8 mouse cellular contexts compared by ENCODE assay signal in the genomic region with DNA sequence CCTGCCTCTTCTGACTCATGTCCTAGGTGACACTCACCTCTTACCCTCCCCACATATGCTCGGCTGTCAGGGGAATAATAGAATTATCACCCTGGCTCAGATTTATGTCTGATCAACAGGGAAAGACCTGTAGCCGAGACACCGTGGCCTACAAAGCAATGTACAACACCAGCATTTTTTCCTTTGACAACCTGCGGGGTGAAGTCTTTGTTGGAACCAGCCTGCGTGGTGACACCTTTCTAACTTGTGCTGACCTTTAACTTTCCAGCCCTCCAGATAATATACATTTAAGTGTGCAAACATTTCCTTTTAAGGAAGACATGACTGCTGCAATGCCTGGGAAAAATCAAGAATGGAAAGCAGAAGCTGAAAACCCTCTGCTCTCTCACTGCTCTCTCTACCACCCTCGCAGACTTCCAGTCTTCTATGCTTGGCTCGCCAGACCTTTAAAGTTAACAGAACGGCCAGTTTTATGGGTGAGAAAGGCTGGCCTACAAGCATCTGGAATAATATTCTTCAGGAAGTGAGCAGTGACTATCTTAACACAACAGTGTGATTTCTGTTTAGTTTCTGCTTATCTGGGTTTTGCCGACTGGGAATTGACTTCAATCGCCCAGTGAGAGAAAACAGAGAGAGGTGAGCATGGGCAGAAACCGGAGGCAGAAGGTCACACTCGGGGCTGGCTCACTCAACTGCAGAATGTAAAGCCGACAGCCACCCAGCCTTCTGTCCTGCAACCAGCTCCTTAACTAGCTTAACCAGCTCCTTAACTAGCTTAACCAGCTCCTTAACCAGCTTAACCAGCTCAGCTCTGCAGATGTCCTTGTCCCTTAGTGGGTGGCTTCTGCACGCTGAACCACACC. TPM values are rescaled to one million over a fixed set of nuclear protein-coding genes. Genes with fewer than 3 reads are reported as not detected.
A peak's percentile ranks its signal among the peaks of the same experiment; 100 is the strongest.
DNase-seq lines count a peak whose midpoint lies in the region; ATAC-seq lines count a peak whose summit lies in the region.

No protein-coding gene starts in this region.

- no peaks in the 10 kb centered on the region for H3K4me1 ChIP-seq in forebrain, embryonic 11.5 days (replicated peaks; ENCODE audit: control insufficient read depth, insufficient read depth, low read length)
- peaks cover 8% of the 10 kb centered on the region; the same call in 1 of the 2 replicates for H3K4me1 ChIP-seq in forebrain, embryonic 13.5 days
- H3K4me1 ChIP-seq in midbrain, embryonic 10.5 days: peaks cover 48% of the 10 kb centered on the region
- peaks cover 9% of the 10 kb centered on the region for H3K4me1 ChIP-seq in midbrain, embryonic 11.5 days (ENCODE audit: control insufficient read depth, insufficient read depth, low read length)
- peaks cover 33% of the 10 kb centered on the region for H3K4me1 ChIP-seq in limb, embryonic 12.5 days (replicated peaks)

- ATAC-seq in forebrain, embryonic 11.5 days (replicated peaks; ENCODE audit: low FRiP score): no peak
- no peak for ATAC-seq in forebrain, embryonic 13.5 days
- ATAC-seq in midbrain, embryonic 11.5 days (ENCODE audit: low FRiP score): no peak
- ATAC-seq in limb, embryonic 12.5 days (ENCODE audit: insufficient number of reproducible peaks, insufficient read depth, low FRiP score, low TSS enrichment, low read depth): no peak; the same call in 1 of the 2 replicates

- H3K9me3 ChIP-seq in forebrain, embryonic 11.5 days (ENCODE audit: control insufficient read depth, low read length): no peaks in the 10 kb centered on the region
- no peaks in the 10 kb centered on the region for H3K9me3 ChIP-seq in forebrain, embryonic 13.5 days (replicated peaks)
- H3K9me3 ChIP-seq in midbrain, embryonic 10.5 days (replicated peaks): no peaks in the 10 kb centered on the region
- no peaks in the 10 kb centered on the region for H3K9me3 ChIP-seq in midbrain, embryonic 11.5 days (ENCODE audit: control insufficient read depth, low read length)
- no peaks in the 10 kb centered on the region for H3K9me3 ChIP-seq in limb, embryonic 12.5 days

- WGBS in forebrain, embryonic 11.5 days: 71% methylated on average over 14 of the region's 14 CpGs
- 87% methylated on average over 14 of the region's 14 CpGs for WGBS in forebrain, embryonic 13.5 days
- WGBS in midbrain, embryonic 10.5 days: 75% methylated on average over 14 of the region's 14 CpGs
- 76% methylated on average over 14 of the region's 14 CpGs for WGBS in midbrain, embryonic 11.5 days
- WGBS in limb, embryonic 12.5 days: 25% methylated on average over 14 of the region's 14 CpGs

- no peak for DNase-seq in forebrain, embryonic 11.5 days (ENCODE audit: low spot score)
- no peak for DNase-seq in midbrain, embryonic 10.5 days (ENCODE audit: low spot score)
- no peak for DNase-seq in midbrain, embryonic 11.5 days (ENCODE audit: low spot score, missing footprints)
- peak; percentile 58 for DNase-seq in yolk sac, embryonic 10.5 days (ENCODE audit: low spot score)
- DNase-seq in frontal cortex, postnatal 36 days (ENCODE audit: low spot score in 2 of 2): no peak
- no peak for DNase-seq in right cerebral cortex, postnatal 10 days (ENCODE audit: low spot score in 2 of 2)

- no peaks in the 10 kb centered on the region for H3K36me3 ChIP-seq in forebrain, embryonic 11.5 days (ENCODE audit: control insufficient read depth, insufficient read depth, low read length)
- peaks cover 26% of the 10 kb centered on the region for H3K36me3 ChIP-seq in forebrain, embryonic 13.5 days (ENCODE audit: poor library complexity, severe bottlenecking)
- H3K36me3 ChIP-seq in midbrain, embryonic 10.5 days: no peaks in the 10 kb centered on the region
- H3K36me3 ChIP-seq in midbrain, embryonic 11.5 days (ENCODE audit: control insufficient read depth, insufficient read depth, low read length): no peaks in the 10 kb centered on the region
- no peaks in the 10 kb centered on the region for H3K36me3 ChIP-seq in limb, embryonic 12.5 days

- H3K9ac ChIP-seq in forebrain, embryonic 11.5 days (ENCODE audit: low read length): no peak overlapping the region
- H3K9ac ChIP-seq in forebrain, embryonic 13.5 days: no peak overlapping the region
- no peak overlapping the region for H3K9ac ChIP-seq in midbrain, embryonic 11.5 days (ENCODE audit: low read length)
- H3K9ac ChIP-seq in limb, embryonic 12.5 days (replicated peaks): peak overlapping the region; percentile 24; the same call in 1 of the 2 replicates

- H3K4me2 ChIP-seq in forebrain, embryonic 11.5 days (ENCODE audit: low read depth, low read length, severe bottlenecking): no peak overlapping the region
- H3K4me2 ChIP-seq in forebrain, embryonic 13.5 days: no peak overlapping the region
- H3K4me2 ChIP-seq in midbrain, embryonic 11.5 days: no peak overlapping the region
- peak overlapping the region; percentile 19; the same call in 1 of the 2 replicates for H3K4me2 ChIP-seq in limb, embryonic 12.5 days

- no peak overlapping the region for H3K4me3 ChIP-seq in forebrain, embryonic 11.5 days (ENCODE audit: low read depth, low read length)
- H3K4me3 ChIP-seq in forebrain, embryonic 13.5 days: no peak overlapping the region
- H3K4me3 ChIP-seq in midbrain, embryonic 10.5 days: no peak overlapping the region
- no peak overlapping the region for H3K4me3 ChIP-seq in midbrain, embryonic 11.5 days (ENCODE audit: low read depth, low read length)
- H3K4me3 ChIP-seq in limb, embryonic 12.5 days (replicated peaks): no peak overlapping the region

- H3K27me3 ChIP-seq in forebrain, embryonic 11.5 days (ENCODE audit: control insufficient read depth, insufficient read depth, low read length): no peaks in the 10 kb centered on the region
- H3K27me3 ChIP-seq in forebrain, embryonic 13.5 days: no peaks in the 10 kb centered on the region
- no peaks in the 10 kb centered on the region for H3K27me3 ChIP-seq in midbrain, embryonic 10.5 days (ENCODE audit: low read depth, poor library complexity, severe bottlenecking)
- H3K27me3 ChIP-seq in midbrain, embryonic 11.5 days (ENCODE audit: control insufficient read depth, insufficient read depth, low read length): no peaks in the 10 kb centered on the region
- H3K27me3 ChIP-seq in limb, embryonic 12.5 days: no peaks in the 10 kb centered on the region

- H3K27ac ChIP-seq in forebrain, embryonic 11.5 days (ENCODE audit: low read depth, low read length): 0 out of 2 replicates have a peak overlapping the region, but pooled peaks have one; percentile 25
- H3K27ac ChIP-seq in forebrain, embryonic 13.5 days: no peak overlapping the region
- peak overlapping the region; percentile 52; the same call in 1 of the 2 replicates for H3K27ac ChIP-seq in midbrain, embryonic 10.5 days (replicated peaks)
- H3K27ac ChIP-seq in midbrain, embryonic 11.5 days (ENCODE audit: low read depth, low read length): no peak overlapping the region
- peak overlapping the region; percentile 93 for H3K27ac ChIP-seq in limb, embryonic 12.5 days

RNA-seq across cellular contexts. Expression of a gene that starts 20.7 kb away (rescaled TPM):
- polyA plus RNA-seq in forebrain, embryonic 11.5 days (2014; fragmentation: Nextera tagmentation; extraction: Ambion mirVana): 0.65 and 1.5 TPM in 2 replicates
- 2.2 and 2.5 TPM in 2 replicates for polyA plus RNA-seq in forebrain, embryonic 13.5 days (2015; fragmentation: Nextera tagmentation; extraction: Ambion mirVana)
- polyA plus RNA-seq in midbrain, embryonic 10.5 days (2016; fragmentation: Nextera tagmentation; extraction: Ambion mirVana): 0.51 and 0.75 TPM in 2 replicates
- polyA plus RNA-seq in midbrain, embryonic 11.5 days (2014; fragmentation: Nextera tagmentation; extraction: Ambion mirVana): 1.1 and 1.2 TPM in 2 replicates
- polyA plus RNA-seq in limb, embryonic 12.5 days (2016; fragmentation: Nextera tagmentation; extraction: Ambion mirVana): 0.20 and 0.26 TPM in 2 replicates

RNA-seq across cellular contexts. Expression of a gene that starts 48.3 kb away (rescaled TPM):
- 1.4 and 1.6 TPM in 2 replicates for polyA plus RNA-seq in forebrain, embryonic 11.5 days (2014; fragmentation: Nextera tagmentation; extraction: Ambion mirVana)
- polyA plus RNA-seq in forebrain, embryonic 13.5 days (2015; fragmentation: Nextera tagmentation; extraction: Ambion mirVana): 0.38 and 0.40 TPM in 2 replicates
- 1.00 and 1.3 TPM in 2 replicates for polyA plus RNA-seq in midbrain, embryonic 10.5 days (2016; fragmentation: Nextera tagmentation; extraction: Ambion mirVana)
- 1.0 and 1.4 TPM in 2 replicates for polyA plus RNA-seq in midbrain, embryonic 11.5 days (2014; fragmentation: Nextera tagmentation; extraction: Ambion mirVana)
- 0.79 TPM in 2 replicates for polyA plus RNA-seq in limb, embryonic 12.5 days (2016; fragmentation: Nextera tagmentation; extraction: Ambion mirVana)

Comparison
In these comparisons a context has a peak if more than half of its experiments do, and no peak if none do; other contexts are left out.
1. H3K27ac ChIP-seq: peak in forebrain, embryonic 11.5 days (single experiment), midbrain, embryonic 10.5 days (single experiment) and limb, embryonic 12.5 days (single experiment); none in forebrain, embryonic 13.5 days (single experiment) and midbrain, embryonic 11.5 days (single experiment).